Mouse (Mus musculus): ENCODE results near the gene Fzr1. TPM values are rescaled to one million over a fixed set of nuclear protein-coding genes. Genes with fewer than 3 reads are reported as not detected.

Gene Fzr1
- polyA plus RNA-seq, 1 experiment from 2014 or later, result 45.2 TPM

DNA sequence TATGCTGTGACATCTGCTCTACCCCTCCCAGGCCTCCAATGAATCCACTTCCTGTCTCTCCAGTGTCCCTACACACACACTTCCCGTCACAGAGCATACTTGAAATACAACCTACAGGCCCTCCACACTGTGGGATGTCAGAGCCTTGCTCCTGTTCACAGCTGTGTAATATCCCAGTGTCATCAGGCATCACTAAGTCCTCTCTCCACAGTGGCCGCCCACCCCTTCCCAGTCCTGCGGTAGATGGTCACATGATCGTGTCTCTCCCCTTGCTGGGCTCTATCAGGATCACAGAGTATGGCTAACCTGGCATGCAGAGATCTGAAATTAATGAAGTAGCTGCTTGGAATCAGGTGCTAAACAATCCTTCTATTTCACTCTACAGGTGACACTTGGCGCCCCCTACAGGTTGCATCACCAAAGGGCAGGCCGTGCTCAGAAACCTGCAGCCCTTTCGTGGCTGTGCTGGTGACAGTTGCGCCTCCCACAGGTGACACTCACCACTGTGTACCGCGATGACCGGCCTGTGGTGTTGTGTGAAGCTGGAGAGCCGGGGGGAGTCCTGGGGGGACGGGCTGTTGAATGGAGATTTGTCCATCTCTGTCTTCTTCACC lies 27.4 kb upstream of the Fzr1 start:
- Histone ChIP-seq H3K4me2 (replicated peaks; ENCODE audit: low read depth) (no peak overlapping the region), H3K27me3 (replicated peaks; ENCODE audit: control insufficient read depth, insufficient read depth, low read length) (peaks cover 14% of the 10 kb centered on the region; the same call in 1 of the 2 replicates), H3K9me3 (ENCODE audit: control insufficient read depth) (no peaks in the 10 kb centered on the region), H3K4me1 (replicated peaks; ENCODE audit: control insufficient read depth, insufficient read depth, low read length) (peaks cover 26% of the 10 kb centered on the region), H3K4me3 (ENCODE audit: low read depth, low read length) (no peak overlapping the region), H3K9ac (ENCODE audit: low read depth, low read length) (no peak overlapping the region), H3K27ac (ENCODE audit: low read depth, low read length) (peak overlapping the region; percentile 46; the same call in 1 of the 2 replicates), H3K36me3 (ENCODE audit: control insufficient read depth, insufficient read depth) (peaks cover 28% of the 10 kb centered on the region)
- TF ChIP-seq CTCF (IDR thresholded peaks at IDR 0.05; ENCODE audit: low read depth), result peak; percentile 86
- no peak for ATAC-seq
- 53% methylated on average over 13 of the region's 13 CpGs for WGBS

DNA sequence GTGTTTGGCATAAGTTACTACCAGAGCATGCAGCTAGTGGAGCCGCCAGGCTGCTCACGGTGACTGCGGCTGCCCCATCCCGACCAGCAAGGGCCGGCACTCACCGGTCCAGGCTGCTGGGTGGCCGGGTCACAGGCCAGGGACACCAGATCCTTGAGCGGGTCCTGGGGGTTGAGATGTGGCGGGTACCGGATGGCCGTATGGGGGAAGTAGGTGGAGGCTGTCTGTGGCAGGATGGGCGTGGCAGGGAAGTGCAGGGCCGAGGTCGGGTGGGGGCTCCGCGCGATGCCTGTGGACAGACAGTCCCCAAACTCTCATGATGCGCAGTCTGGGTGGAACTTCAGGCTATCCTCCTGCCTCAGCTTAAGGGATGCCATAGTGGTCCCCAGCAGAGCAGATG lies 26.4 kb upstream of the Fzr1 start:
- no peak for ATAC-seq
- H3K4me3 ChIP-seq (ENCODE audit: low read depth, low read length), result no peak overlapping the region
- peaks cover 28% of the 10 kb centered on the region for H3K36me3 ChIP-seq (ENCODE audit: control insufficient read depth, insufficient read depth)
- WGBS, result 61% methylated on average over 18 of the region's 18 CpGs
- peaks cover 14% of the 10 kb centered on the region; the same call in 1 of the 2 replicates for H3K27me3 ChIP-seq (replicated peaks; ENCODE audit: control insufficient read depth, insufficient read depth, low read length)
- H3K4me2 ChIP-seq (replicated peaks; ENCODE audit: low read depth), result no peak overlapping the region
- no peak for TF ChIP-seq CTCF (IDR thresholded peaks at IDR 0.05; ENCODE audit: low read depth)
- H3K4me1 ChIP-seq (replicated peaks; ENCODE audit: control insufficient read depth, insufficient read depth, low read length), result peaks cover 24% of the 10 kb centered on the region
- no peak overlapping the region for H3K27ac ChIP-seq (ENCODE audit: low read depth, low read length)
- no peak overlapping the region for H3K9ac ChIP-seq (ENCODE audit: low read depth, low read length)
- no peaks in the 10 kb centered on the region for H3K9me3 ChIP-seq (ENCODE audit: control insufficient read depth)

DNA sequence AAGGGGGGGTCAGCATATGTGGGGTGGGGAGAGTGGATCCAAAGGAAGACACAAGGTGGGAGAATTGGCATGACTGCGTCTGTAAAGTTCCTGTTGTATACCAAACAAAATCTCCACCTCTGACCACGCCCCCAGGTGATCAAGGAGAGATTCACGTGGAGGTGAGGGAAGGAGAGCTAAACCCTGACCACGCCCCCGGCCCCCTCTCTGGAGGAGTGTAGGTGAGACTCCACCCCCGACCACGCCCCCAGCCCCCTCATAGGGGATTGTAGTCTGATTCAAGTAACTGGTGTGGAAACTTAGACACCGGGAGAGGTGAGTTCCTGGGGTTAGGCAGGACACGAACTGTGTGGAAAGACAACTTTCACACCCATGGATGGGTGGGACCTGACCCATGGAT lies 25.8 kb upstream of the Fzr1 start:
- Histone ChIP-seq H3K27me3 (replicated peaks; ENCODE audit: control insufficient read depth, insufficient read depth, low read length) (peaks cover 14% of the 10 kb centered on the region; the same call in 1 of the 2 replicates), H3K4me1 (replicated peaks; ENCODE audit: control insufficient read depth, insufficient read depth, low read length) (peaks cover 23% of the 10 kb centered on the region), H3K36me3 (ENCODE audit: control insufficient read depth, insufficient read depth) (peaks cover 33% of the 10 kb centered on the region), H3K4me2 (replicated peaks; ENCODE audit: low read depth) (no peak overlapping the region), H3K9ac (ENCODE audit: low read depth, low read length) (no peak overlapping the region), H3K9me3 (ENCODE audit: control insufficient read depth) (no peaks in the 10 kb centered on the region), H3K27ac (ENCODE audit: low read depth, low read length) (no peak overlapping the region), H3K4me3 (ENCODE audit: low read depth, low read length) (no peak overlapping the region)
- ATAC-seq, result no peak
- WGBS, result 37% methylated on average over 9 of the region's 9 CpGs
- no peak for TF ChIP-seq CTCF (IDR thresholded peaks at IDR 0.05; ENCODE audit: low read depth)

DNA sequence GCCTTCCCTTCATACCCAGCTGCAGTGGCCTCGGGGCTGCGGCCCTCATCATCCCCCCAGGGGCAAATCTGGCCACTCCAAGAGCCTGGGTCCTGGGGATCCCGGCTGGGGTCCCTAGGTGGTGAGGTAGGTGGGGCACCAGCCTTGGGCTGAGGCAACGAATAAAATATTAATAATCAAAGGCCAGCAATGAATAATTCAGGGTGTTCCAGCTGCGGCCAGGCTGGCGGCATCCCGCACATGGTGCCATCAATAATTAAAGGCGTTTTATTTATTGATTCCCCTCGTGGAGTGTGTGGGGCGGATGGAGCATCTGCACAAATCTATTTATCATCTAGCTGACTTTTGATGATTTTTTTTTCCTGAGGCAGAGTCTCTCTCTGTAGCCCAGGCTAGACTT lies 25.2 kb upstream of the Fzr1 start:
- Histone ChIP-seq H3K27me3 (replicated peaks; ENCODE audit: control insufficient read depth, insufficient read depth, low read length) (peaks cover 14% of the 10 kb centered on the region; the same call in 1 of the 2 replicates), H3K36me3 (ENCODE audit: control insufficient read depth, insufficient read depth) (peaks cover 33% of the 10 kb centered on the region), H3K9me3 (ENCODE audit: control insufficient read depth) (no peaks in the 10 kb centered on the region), H3K4me1 (replicated peaks; ENCODE audit: control insufficient read depth, insufficient read depth, low read length) (peaks cover 19% of the 10 kb centered on the region), H3K9ac (ENCODE audit: low read depth, low read length) (no peak overlapping the region), H3K27ac (ENCODE audit: low read depth, low read length) (no peak overlapping the region), H3K4me3 (ENCODE audit: low read depth, low read length) (no peak overlapping the region), H3K4me2 (replicated peaks; ENCODE audit: low read depth) (no peak overlapping the region)
- ATAC-seq, result no peak
- WGBS, result 70% methylated on average over 10 of the region's 10 CpGs
- no peak for TF ChIP-seq CTCF (IDR thresholded peaks at IDR 0.05; ENCODE audit: low read depth)

DNA sequence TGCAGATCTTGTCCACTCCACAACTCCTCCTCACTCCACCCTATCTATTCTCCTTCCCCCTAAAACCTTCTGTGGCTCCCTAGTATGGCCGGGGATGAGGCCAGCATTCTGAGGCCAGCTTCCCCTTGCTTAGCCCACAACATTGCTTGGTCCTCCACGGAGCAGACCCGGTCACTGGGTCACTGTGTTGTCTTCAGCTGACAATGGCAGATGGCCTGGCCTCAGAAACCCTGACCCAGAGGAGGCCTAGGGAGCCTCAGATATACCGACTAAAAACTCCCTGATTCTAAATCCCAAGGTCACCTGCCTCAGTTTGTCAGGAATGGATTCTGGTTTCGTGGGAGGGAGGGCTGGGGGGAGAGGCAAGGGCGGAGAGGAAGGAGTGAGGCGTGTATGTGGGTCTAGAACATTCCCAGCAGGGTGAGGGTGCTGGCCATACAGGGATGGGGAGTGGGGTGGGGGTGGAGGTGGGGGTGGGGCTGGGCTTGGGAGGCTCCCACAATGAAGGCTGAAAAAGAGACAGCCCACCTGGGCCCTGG lies 24.0 kb upstream of the Fzr1 start:
- Histone ChIP-seq H3K27ac (ENCODE audit: low read depth, low read length) (peak overlapping the region; percentile 81), H3K9ac (ENCODE audit: low read depth, low read length) (no peak overlapping the region)
- TF ChIP-seq CTCF (IDR thresholded peaks at IDR 0.05; ENCODE audit: low read depth), result no peak

DNA sequence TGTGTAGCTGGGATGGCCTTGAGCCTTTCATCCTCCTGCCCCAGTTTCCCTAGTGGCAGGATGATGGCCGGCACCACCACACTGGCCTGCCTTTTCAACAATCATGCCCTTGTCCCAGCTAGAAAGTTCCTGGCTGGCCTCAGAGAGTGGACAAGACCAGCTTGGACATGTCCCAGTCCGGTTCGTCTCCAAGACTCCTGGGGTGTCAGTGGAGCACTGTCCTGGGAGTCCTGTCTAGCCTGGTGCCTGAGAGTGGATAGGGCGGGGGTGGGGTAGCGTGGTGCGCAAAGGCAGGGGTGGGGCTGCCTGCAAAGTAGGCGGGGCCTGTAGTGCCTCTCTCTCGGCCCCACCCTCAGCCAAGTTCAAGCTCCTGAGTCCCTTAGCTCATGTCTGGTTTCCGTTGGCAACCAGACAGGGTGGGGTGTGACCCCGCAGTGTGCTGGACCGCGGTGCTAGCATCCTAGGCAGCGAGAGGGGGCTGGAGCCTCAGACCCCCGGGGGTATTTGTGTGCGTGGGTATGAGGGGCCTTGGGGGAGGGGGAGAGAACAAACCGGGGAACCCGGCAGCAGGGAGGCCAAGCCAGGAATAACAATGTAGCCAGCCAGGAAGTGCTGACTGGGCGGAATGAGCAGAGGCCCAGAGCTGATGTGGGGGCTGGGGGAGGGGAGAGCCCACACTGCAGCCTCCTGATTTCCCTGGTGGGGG lies 23.4 kb upstream of the Fzr1 start:
- Histone ChIP-seq H3K4me1 (replicated peaks; ENCODE audit: control insufficient read depth, insufficient read depth, low read length) (peaks cover 12% of the 10 kb centered on the region), H3K9ac (ENCODE audit: low read depth, low read length) (no peak overlapping the region), H3K27me3 (replicated peaks; ENCODE audit: control insufficient read depth, insufficient read depth, low read length) (0 out of 2 replicates have a peak, but pooled peaks cover 9% of the 10 kb centered on the region), H3K36me3 (ENCODE audit: control insufficient read depth, insufficient read depth) (peaks cover 27% of the 10 kb centered on the region), H3K4me2 (replicated peaks; ENCODE audit: low read depth) (peak overlapping the region; percentile 52), H3K27ac (ENCODE audit: low read depth, low read length) (peak overlapping the region; percentile 81), H3K4me3 (ENCODE audit: low read depth, low read length) (peak overlapping the region; percentile 7; the same call in 1 of the 2 replicates), H3K9me3 (ENCODE audit: control insufficient read depth) (no peaks in the 10 kb centered on the region)
- peak; percentile 33; the same call in 1 of the 2 replicates for TF ChIP-seq CTCF (IDR thresholded peaks at IDR 0.05; ENCODE audit: low read depth)
- ATAC-seq, result peak; percentile 72
- 8% methylated on average over 17 of the region's 18 CpGs for WGBS

More for the DNA sequence above, 24.0 kb upstream of the Fzr1 start:
- H3K9me3 ChIP-seq (ENCODE audit: control insufficient read depth), result no peaks in the 10 kb centered on the region
- peak overlapping the region; percentile 52 for H3K4me2 ChIP-seq (replicated peaks; ENCODE audit: low read depth)
- H3K27me3 ChIP-seq (replicated peaks; ENCODE audit: control insufficient read depth, insufficient read depth, low read length), result peaks cover 14% of the 10 kb centered on the region; the same call in 1 of the 2 replicates
- ATAC-seq, result no peak
- H3K4me1 ChIP-seq (replicated peaks; ENCODE audit: control insufficient read depth, insufficient read depth, low read length), result peaks cover 12% of the 10 kb centered on the region
- 38% methylated on average over 7 of the region's 7 CpGs for WGBS
- peak overlapping the region; percentile 7; the same call in 1 of the 2 replicates for H3K4me3 ChIP-seq (ENCODE audit: low read depth, low read length)
- H3K36me3 ChIP-seq (ENCODE audit: control insufficient read depth, insufficient read depth), result peaks cover 27% of the 10 kb centered on the region

All from intestine, postnatal 0 days (tissue).